Mouse (Mus musculus) liver, embryonic 15.5 days (tissue): ENCODE measurements around the gene Derl3. TPM values are rescaled to one million over a fixed set of nuclear protein-coding genes. Genes with fewer than 3 reads are reported as not detected.
A peak's percentile ranks its signal among the peaks of the same experiment; 100 is the strongest.

ENCODE experiments used
- ATAC-seq: fragments of 200-750 bp; cut with Nextera tagmentation; 2 replicates; pipeline ENCODE4 v1.8.0; 2017; ENCODE audit warnings: moderate number of reproducible peaks, mild to moderate bottlenecking, moderate library complexity; ENCODE audit not compliant: insufficient read depth
- H3K27ac ChIP-seq: fragments of 300-500 bp; sonication (generic); replicated peaks from 2 replicates; pipeline ENCODE4 v1.5.1; 2015; ENCODE audit warnings: mild to moderate bottlenecking, inconsistent platforms
- H3K27me3 ChIP-seq: fragments of 300-500 bp; sonication (generic); 2 replicates; pipeline ENCODE4 v1.6.1; 2015; ENCODE audit warnings: mild to moderate bottlenecking, inconsistent platforms
- H3K36me3 ChIP-seq: fragments of 300-500 bp; sonication (generic); replicated peaks from 2 replicates; pipeline ENCODE4 v1.6.1; 2015; ENCODE audit warnings: moderate library complexity, mild to moderate bottlenecking, inconsistent platforms
- H3K4me1 ChIP-seq: fragments of 300-500 bp; sonication (generic); replicated peaks from 2 replicates; pipeline ENCODE4 v1.6.1; 2015; ENCODE audit warnings: inconsistent platforms
- H3K4me2 ChIP-seq: fragments of 300-500 bp; sonication (generic); 2 replicates; pipeline ENCODE4 v1.6.1; 2015; ENCODE audit warnings: moderate library complexity, mild to moderate bottlenecking, inconsistent platforms
- H3K4me3 ChIP-seq: fragments of 300-500 bp; sonication (generic); replicated peaks from 2 replicates; pipeline ENCODE4 v1.5.1; 2015; ENCODE audit warnings: mild to moderate bottlenecking, inconsistent platforms
- H3K9ac ChIP-seq: fragments of 300-500 bp; sonication (generic); 2 replicates; pipeline ENCODE4 v1.6.1; 2015; ENCODE audit warnings: moderate library complexity, mild to moderate bottlenecking, inconsistent platforms
- H3K9me3 ChIP-seq: fragments of 300-500 bp; sonication (generic); replicated peaks from 2 replicates; pipeline ENCODE4 v1.6.1; 2016; ENCODE audit warnings: inconsistent platforms
- WGBS: fragments of 180-500 bp; shearing (Covaris S2); methylation state at CpG from one replicate; pipeline ENCODE4 v1.1.7; 2015; ENCODE audit warnings: mixed read lengths; ENCODE audit not compliant: insufficient replicate concordance; 5-methylcytosine and 5-hydroxymethylcytosine counted together
- polyA plus RNA-seq: library from polyadenylated mRNA; unstranded; fragments of >200 nt; fragmentation: Nextera tagmentation; extraction: Ambion mirVana; gene quantifications from 2 replicates; pipeline ENCODE4 v1.2.1, GENCODE M21; 2015

Gene Derl3
- polyA plus RNA-seq, 1 experiment from 2014 or later = 0.67 TPM

GRCm38 (mm10) chr10:75919026-75919425 is 25.8 kb downstream of the Derl3 start:
- Histone ChIP-seq H3K36me3 (peaks cover 32% of the 10 kb centered on the region), H3K9me3 (no peaks in the 10 kb centered on the region), H3K4me1 (peaks cover 42% of the 10 kb centered on the region), H3K27ac (no peak overlapping the region), H3K27me3 (no peaks in the 10 kb centered on the region), H3K9ac (no peak overlapping the region), H3K4me2 (no peak overlapping the region), H3K4me3 (no peak overlapping the region)
- no peak for ATAC-seq
- WGBS = 83% methylated on average over 5 of the region's 5 CpGs

- Histone ChIP-seq H3K4me1 (peaks cover 42% of the 10 kb centered on the region), H3K4me3 (peak within 1 kb of the TSS; percentile 81), H3K27ac (peak within 1 kb of the TSS; percentile 87), H3K36me3 (peaks cover 13% of the 10 kb centered on the region), H3K9me3 (no peaks in the 10 kb centered on the region), H3K27me3 (peaks cover 11% of the 10 kb centered on the region), H3K9ac (peak within 1 kb of the TSS; percentile 86), H3K4me2 (peak within 1 kb of the TSS; percentile 97)
- ATAC-seq = peak; percentile 95
- WGBS = under 1% methylated on average over 76 of the region's 76 CpGs
Measured at GRCm38 (mm10) chr10:75921026-75921725, 28.0 kb downstream of the Derl3 start, which contains the start of gene Smarcb1. Smarcb1 (minus strand) TSS chr10:75921617.

GRCm38 (mm10) chr10:75921726-75922560 is 28.7 kb downstream of the Derl3 start:
- peak overlapping the region; percentile 86 for H3K9ac ChIP-seq
- ATAC-seq = peak; percentile 38
- 4% methylated on average over 22 of the region's 22 CpGs for WGBS
- H3K4me1 ChIP-seq = peaks cover 42% of the 10 kb centered on the region
- peak overlapping the region; percentile 97 for H3K4me2 ChIP-seq
- H3K4me3 ChIP-seq = peak overlapping the region; percentile 81
- peaks cover 16% of the 10 kb centered on the region for H3K27me3 ChIP-seq
- peaks cover 6% of the 10 kb centered on the region; the same call in 1 of the 2 replicates for H3K36me3 ChIP-seq
- no peaks in the 10 kb centered on the region for H3K9me3 ChIP-seq
- H3K27ac ChIP-seq = peak overlapping the region; percentile 87

GRCm38 (mm10) chr10:75924324-75924723 is 31.1 kb downstream of the Derl3 start:
- H3K9me3 ChIP-seq = no peaks in the 10 kb centered on the region
- H3K4me3 ChIP-seq = no peak overlapping the region
- H3K27ac ChIP-seq = no peak overlapping the region
- H3K27me3 ChIP-seq = peaks cover 35% of the 10 kb centered on the region
- H3K4me1 ChIP-seq = peaks cover 33% of the 10 kb centered on the region
- H3K36me3 ChIP-seq = no peaks in the 10 kb centered on the region
- no peak overlapping the region for H3K9ac ChIP-seq
- no peak overlapping the region for H3K4me2 ChIP-seq
- WGBS = 41% methylated on average over 2 of the region's 2 CpGs
- ATAC-seq = no peak

GRCm38 (mm10) chr10:75926396-75926795 is 33.2 kb downstream of the Derl3 start:
- H3K4me1 ChIP-seq = peaks cover 29% of the 10 kb centered on the region
- H3K4me3 ChIP-seq = no peak overlapping the region
- H3K4me2 ChIP-seq = no peak overlapping the region
- H3K36me3 ChIP-seq = no peaks in the 10 kb centered on the region
- H3K9ac ChIP-seq = no peak overlapping the region
- H3K27me3 ChIP-seq = peaks cover 55% of the 10 kb centered on the region
- H3K9me3 ChIP-seq = no peaks in the 10 kb centered on the region
- 54% methylated on average over 13 of the region's 13 CpGs for WGBS
- ATAC-seq = no peak
- no peak overlapping the region for H3K27ac ChIP-seq

GRCm38 (mm10) chr10:75930304-75930703 is 37.1 kb downstream of the Derl3 start:
- ATAC-seq = no peak
- no peak overlapping the region for H3K4me2 ChIP-seq
- no peak overlapping the region for H3K9ac ChIP-seq
- H3K4me3 ChIP-seq = no peak overlapping the region
- peaks cover 36% of the 10 kb centered on the region for H3K4me1 ChIP-seq
- no peak overlapping the region for H3K27ac ChIP-seq
- H3K27me3 ChIP-seq = peaks cover 87% of the 10 kb centered on the region
- H3K9me3 ChIP-seq = no peaks in the 10 kb centered on the region
- no peaks in the 10 kb centered on the region for H3K36me3 ChIP-seq
- 45% methylated on average over 6 of the region's 6 CpGs for WGBS

GRCm38 (mm10) chr10:75931311-75931710 is 38.1 kb downstream of the Derl3 start:
- Histone ChIP-seq H3K4me1 (peaks cover 46% of the 10 kb centered on the region), H3K27me3 (peaks cover 80% of the 10 kb centered on the region), H3K9ac (no peak overlapping the region), H3K27ac (no peak overlapping the region), H3K4me2 (0 out of 2 replicates have a peak overlapping the region, but pooled peaks have one; percentile 3), H3K9me3 (no peaks in the 10 kb centered on the region), H3K36me3 (no peaks in the 10 kb centered on the region; the same call in 1 of the 2 replicates), H3K4me3 (peak overlapping the region; percentile 52; the same call in 1 of the 2 replicates)
- no peak for ATAC-seq
- WGBS = 31% methylated on average over 7 of the region's 7 CpGs

- H3K4me2 ChIP-seq = peak overlapping the region; percentile 78
- peaks cover 54% of the 10 kb centered on the region for H3K4me1 ChIP-seq
- no peaks in the 10 kb centered on the region for H3K9me3 ChIP-seq
- 1% methylated on average over 43 of the region's 44 CpGs for WGBS
- H3K36me3 ChIP-seq = peaks cover 6% of the 10 kb centered on the region
- H3K27me3 ChIP-seq = peaks cover 76% of the 10 kb centered on the region
- ATAC-seq = no peak
- H3K27ac ChIP-seq = no peak overlapping the region
- peak overlapping the region; percentile 52 for H3K4me3 ChIP-seq
- H3K9ac ChIP-seq = peak overlapping the region; percentile 53
Measured at GRCm38 (mm10) chr10:75932081-75932678, 39.0 kb downstream of the Derl3 start.

GRCm38 (mm10) chr10:75932891-75933290 is 39.7 kb downstream of the Derl3 start, which contains the start of gene Chchd10:
Chchd10 (plus strand) TSS chr10:75933130.
- peaks cover 13% of the 10 kb centered on the region for H3K36me3 ChIP-seq
- WGBS = 45% methylated on average over 6 of the region's 6 CpGs
- H3K27ac ChIP-seq = no peak within 1 kb of the TSS
- peak within 1 kb of the TSS; percentile 78 for H3K4me2 ChIP-seq
- H3K9me3 ChIP-seq = no peaks in the 10 kb centered on the region
- H3K4me3 ChIP-seq = peak within 1 kb of the TSS; percentile 52
- peak within 1 kb of the TSS; percentile 53 for H3K9ac ChIP-seq
- peaks cover 61% of the 10 kb centered on the region for H3K4me1 ChIP-seq
- ATAC-seq = no peak
- H3K27me3 ChIP-seq = peaks cover 72% of the 10 kb centered on the region

- 60% methylated on average over 1 of the region's 1 CpGs for WGBS
- peaks cover 15% of the 10 kb centered on the region for H3K36me3 ChIP-seq
- peak overlapping the region; percentile 97 for H3K4me2 ChIP-seq
- H3K9ac ChIP-seq = peak overlapping the region; percentile 67; the same call in 1 of the 2 replicates
- H3K4me3 ChIP-seq = peak overlapping the region; percentile 71
- H3K27me3 ChIP-seq = peaks cover 51% of the 10 kb centered on the region
- peak overlapping the region; percentile 56 for H3K27ac ChIP-seq
- no peaks in the 10 kb centered on the region for H3K9me3 ChIP-seq
- no peak for ATAC-seq
- H3K4me1 ChIP-seq = peaks cover 78% of the 10 kb centered on the region
Measured at GRCm38 (mm10) chr10:75934991-75935390, 41.8 kb downstream of the Derl3 start.
